Mouse (Mus musculus) MEL (cell line): Measurements from ENCODE around the gene Elk3. TPM values are rescaled to one million over a fixed set of nuclear protein-coding genes. Genes with fewer than 3 reads are reported as not detected.

ENCODE experiments used
- DNase-seq: peaks from one replicate; pipeline ENCODE4 v3.0.0; 2011; ENCODE audit warnings: low read depth, low spot score
- H3K27ac ChIP-seq: 2 replicates; pipeline ENCODE4 v1.5.1; 2012; ENCODE audit warnings: low read depth, mild to moderate bottlenecking, control low read depth, low read length, moderate library complexity; ENCODE audit not compliant: control insufficient read depth
- H3K27me3 ChIP-seq, 2 experiments: fragments of 150-350 bp in 1 of 2; sonication (generic) in 1 of 2; 2 replicates each; pipeline ENCODE4 v1.6.1; 2012; ENCODE audit warnings: low read length in 2 of 2, mild to moderate bottlenecking in 2 of 2, improper control_type of control experiment in 1 of 2, moderate library complexity in 1 of 2; ENCODE audit not compliant: insufficient read depth in 2 of 2, control insufficient read depth in 1 of 2
- H3K36me3 ChIP-seq, 2 experiments: 2 replicates each; pipeline ENCODE4 v1.6.1; 2012 to 2014; ENCODE audit warnings: low read length in 2 of 2, improper control_type of control experiment in 1 of 2, inconsistent platforms in 1 of 2, mild to moderate bottlenecking in 1 of 2; ENCODE audit not compliant: insufficient read depth in 2 of 2, control insufficient read depth in 1 of 2
- H3K4me1 ChIP-seq, 2 experiments: fragments of 150-350 bp in 1 of 2; sonication (generic) in 1 of 2; 2 replicates each; pipeline ENCODE4 v1.6.1; 2012; ENCODE audit warnings: low read length in 2 of 2, improper control_type of control experiment in 1 of 2, mild to moderate bottlenecking in 1 of 2; ENCODE audit not compliant: insufficient read depth in 2 of 2, control insufficient read depth in 1 of 2
- H3K4me3 ChIP-seq, 2 experiments: fragments of 150-350 bp in 1 of 2; sonication (generic) in 1 of 2; 2 replicates each; pipeline ENCODE4 v1.5.1; 2012; ENCODE audit warnings: low read depth in 2 of 2, low read length in 2 of 2, mild to moderate bottlenecking in 2 of 2, moderate library complexity in 2 of 2, control low read depth in 1 of 2, improper control_type of control experiment in 1 of 2; ENCODE audit not compliant: control insufficient read depth in 1 of 2, insufficient read depth in 1 of 2
- H3K79me2 ChIP-seq: 2 replicates; pipeline ENCODE4 v1.6.1; 2012; ENCODE audit warnings: mild to moderate bottlenecking, low read length, moderate library complexity; ENCODE audit not compliant: control insufficient read depth, poor library complexity, insufficient read depth
- H3K9ac ChIP-seq: 2 replicates; pipeline ENCODE4 v1.6.1; 2012; ENCODE audit warnings: low read depth, mild to moderate bottlenecking, control low read depth, low read length, moderate library complexity; ENCODE audit not compliant: control insufficient read depth, poor library complexity, severe bottlenecking
- H3K9me3 ChIP-seq: fragments of 150-350 bp; sonication (generic); replicated peaks from 2 replicates; pipeline ENCODE4 v1.6.1; 2012; ENCODE audit warnings: mild to moderate bottlenecking, low read length, improper control_type of control experiment, moderate library complexity; ENCODE audit not compliant: insufficient read depth
- BHLHE40 ChIP-seq: IDR thresholded peaks from 2 replicates; pipeline ENCODE4 v1.6.1; 2012; ENCODE audit warnings: low read depth, mild to moderate bottlenecking, inconsistent platforms, low read length, improper control_type of control experiment, borderline replicate concordance
- CHD1 ChIP-seq: IDR thresholded peaks from 2 replicates; pipeline ENCODE4 v1.6.1; 2012; ENCODE audit warnings: low read depth, mild to moderate bottlenecking, inconsistent platforms, low read length, improper control_type of control experiment
- CHD2 ChIP-seq: IDR thresholded peaks from 2 replicates; pipeline ENCODE4 v1.6.1; 2011; ENCODE audit warnings: low read length, improper control_type of control experiment
- CTCF ChIP-seq, 3 experiments: IDR thresholded peaks in 2 of 3; conservative IDR thresholded peaks in 1 of 3; 2 replicates each; pipeline ENCODE4 v1.5.1; 2011 to 2012; ENCODE audit warnings: low read length in 3 of 3, low read depth in 2 of 3, mild to moderate bottlenecking in 2 of 3, improper control_type of control experiment in 1 of 3, inconsistent platforms in 1 of 3, mixed read lengths in 1 of 3, moderate library complexity in 1 of 3; ENCODE audit not compliant: control insufficient read depth in 1 of 3, insufficient read depth in 1 of 3, poor library complexity in 1 of 3, severe bottlenecking in 1 of 3
- ELF1 ChIP-seq: IDR thresholded peaks from 2 replicates; pipeline ENCODE4 v1.6.1; 2014; ENCODE audit warnings: low read depth, mild to moderate bottlenecking, inconsistent platforms, low read length, improper control_type of control experiment, moderate library complexity
- EP300 ChIP-seq, 2 experiments: IDR thresholded peaks; 2 replicates each; pipeline ENCODE4 v1.6.1; 2011; ENCODE audit warnings: improper control_type of control experiment in 2 of 2, low read length in 2 of 2, low read depth in 1 of 2, mild to moderate bottlenecking in 1 of 2
- ETS1 ChIP-seq: IDR thresholded peaks from 2 replicates; pipeline ENCODE4 v1.6.1; 2012; ENCODE audit warnings: low read depth, mild to moderate bottlenecking, inconsistent platforms, low read length, improper control_type of control experiment, moderate library complexity
- HCFC1 ChIP-seq: IDR thresholded peaks from 2 replicates; pipeline ENCODE4 v1.6.1; 2012; ENCODE audit warnings: low read depth, mild to moderate bottlenecking, inconsistent platforms, low read length, improper control_type of control experiment, moderate library complexity
- KAT2A ChIP-seq: conservative IDR thresholded peaks from 2 replicates; pipeline ENCODE4 v1.6.1; 2012; ENCODE audit warnings: low read depth, low read length, improper control_type of control experiment, inconsistent platforms
- MAZ ChIP-seq: IDR thresholded peaks from 2 replicates; pipeline ENCODE4 v1.6.1; 2012; ENCODE audit warnings: low read depth, mild to moderate bottlenecking, inconsistent platforms, low read length, improper control_type of control experiment
- MEF2A ChIP-seq: IDR thresholded peaks from 2 replicates; pipeline ENCODE4 v1.6.1; 2014; ENCODE audit warnings: low read depth, mild to moderate bottlenecking, inconsistent platforms, low read length, improper control_type of control experiment; ENCODE audit not compliant: poor library complexity, insufficient replicate concordance, severe bottlenecking; ENCODE audit errors: extremely low read depth
- MYB ChIP-seq: IDR thresholded peaks from 2 replicates; pipeline ENCODE4 v1.6.1; 2011; ENCODE audit warnings: mild to moderate bottlenecking, low read depth, low read length, improper control_type of control experiment
- NELFE ChIP-seq: IDR thresholded peaks from 2 replicates; pipeline ENCODE4 v1.6.1; 2011; ENCODE audit warnings: low read depth, low read length, improper control_type of control experiment
- NRF1 ChIP-seq: IDR thresholded peaks from 2 replicates; pipeline ENCODE4 v1.6.1; 2014; ENCODE audit warnings: low read depth, mild to moderate bottlenecking, inconsistent platforms, low read length, improper control_type of control experiment, moderate library complexity; ENCODE audit not compliant: poor library complexity, insufficient read depth, severe bottlenecking
- POLR2A ChIP-seq, 2 experiments: IDR thresholded peaks; 2 replicates each; pipeline ENCODE4 v1.6.1; 2011 to 2012; ENCODE audit warnings: low read length in 2 of 2, mild to moderate bottlenecking in 2 of 2, control low read depth in 1 of 2, improper control_type of control experiment in 1 of 2, low read depth in 1 of 2, moderate library complexity in 1 of 2; ENCODE audit not compliant: control insufficient read depth in 1 of 2, insufficient read depth in 1 of 2, poor library complexity in 1 of 2
- POLR2AphosphoS2 ChIP-seq: IDR thresholded peaks from 2 replicates; pipeline ENCODE4 v1.6.1; 2011; ENCODE audit warnings: low read length, improper control_type of control experiment
- POLR2AphosphoS5 ChIP-seq: IDR thresholded peaks from 2 replicates; pipeline ENCODE4 v1.6.1; 2012; ENCODE audit warnings: low read depth, borderline replicate concordance, mild to moderate bottlenecking, inconsistent platforms, low read length, moderate library complexity, mixed read lengths
- RAD21 ChIP-seq: IDR thresholded peaks from 2 replicates; pipeline ENCODE4 v1.6.1; 2011; ENCODE audit warnings: mild to moderate bottlenecking, low read depth, low read length, improper control_type of control experiment
- RCOR1 ChIP-seq: IDR thresholded peaks from 2 replicates; pipeline ENCODE4 v1.6.1; 2012; ENCODE audit warnings: low read depth, mild to moderate bottlenecking, inconsistent platforms, low read length, improper control_type of control experiment
- TAL1 ChIP-seq: IDR thresholded peaks from 2 replicates; pipeline ENCODE4 v1.6.1; 2012; ENCODE audit warnings: mild to moderate bottlenecking, inconsistent platforms, low read length, moderate library complexity, mixed read lengths
- UBTF ChIP-seq: IDR thresholded peaks from 2 replicates; pipeline ENCODE4 v1.6.1; 2012; ENCODE audit warnings: low read depth, mild to moderate bottlenecking, inconsistent platforms, low read length, improper control_type of control experiment, moderate library complexity, borderline replicate concordance; ENCODE audit not compliant: insufficient read depth
- USF2 ChIP-seq, 2 experiments: IDR thresholded peaks; 2 replicates each; pipeline ENCODE4 v1.6.1; 2011 to 2012; ENCODE audit warnings: improper control_type of control experiment in 2 of 2, low read length in 2 of 2, borderline replicate concordance in 1 of 2, inconsistent platforms in 1 of 2, low read depth in 1 of 2, mild to moderate bottlenecking in 1 of 2; ENCODE audit not compliant: insufficient read depth in 1 of 2
- ZKSCAN1 ChIP-seq: IDR thresholded peaks from 2 replicates; pipeline ENCODE4 v1.6.1; 2012; ENCODE audit warnings: low read depth, mild to moderate bottlenecking, inconsistent platforms, low read length, improper control_type of control experiment, moderate library complexity
- ZMIZ1 ChIP-seq: IDR thresholded peaks from 2 replicates; pipeline ENCODE4 v1.6.1; 2012; ENCODE audit warnings: low read depth, mild to moderate bottlenecking, inconsistent platforms, low read length, improper control_type of control experiment, moderate library complexity
- polyA plus RNA-seq, 2 experiments: library from polyadenylated mRNA; stranded (reverse) in 1 of 2; unstranded in 1 of 2; fragments of >175 nt in 1 of 2; fragments of >200 nt in 1 of 2; gene quantifications; 2 replicates each; pipeline versions ENCODE4 v1.2.1 to v1.2.4; 2012; ENCODE audit warnings: low replicate concordance in 2 of 2, low read depth in 1 of 2; ENCODE audit not compliant: insufficient read length in 2 of 2, insufficient read depth in 1 of 2, missing spikeins in 1 of 2
- total RNA-seq: library from RNA; depleted of rRNA; stranded (reverse); fragments of 300-350 nt; gene quantifications from 2 replicates; pipeline ENCODE4 v1.2.3, GENCODE M21; 2012

The Elk3 gene
- total and polyA plus RNA-seq, 3 experiments: 1.0 to 6.3 TPM; not detected in 1

- Histone ChIP-seq H3K27me3 (peaks cover 0 to 3% of the 10 kb centered on the region in 2 experiments; a peak in 1 of 4 replicates), H3K9me3 (no peaks in the 10 kb centered on the region), H3K36me3 (no peaks in the 10 kb centered on the region), H3K79me2 (no peaks in the 10 kb centered on the region), H3K27ac (no peak overlapping the region), H3K4me1 (no peaks in the 10 kb centered on the region), H3K4me3 (no peak overlapping the region), H3K9ac (no peak overlapping the region)
- no peak for DNase-seq
- no peak for TF ChIP-seq POLR2AphosphoS2
- no peak for TF ChIP-seq POLR2A (IDR thresholded peaks at IDR 0.05; ENCODE audit: control insufficient read depth in 1 of 2, insufficient read depth in 1 of 2, low read depth in 1 of 2, low read length in 2 of 2, poor library complexity in 1 of 2)
- no peak for TF ChIP-seq KAT2A
- no peak for TF ChIP-seq NRF1
- TF ChIP-seq CTCF (IDR thresholded peaks at IDR 0.05 in 2 of 3, conservative IDR thresholded peaks at IDR 0.05 in 1 of 3; ENCODE audit: control insufficient read depth in 1 of 3, insufficient read depth in 1 of 3, low read depth in 2 of 3, low read length in 3 of 3, poor library complexity in 1 of 3, severe bottlenecking in 1 of 3): no peak
- TF ChIP-seq MEF2A: no peak
- TF ChIP-seq ETS1: no peak
- no peak for TF ChIP-seq EP300 (IDR thresholded peaks at IDR 0.05; ENCODE audit: low read depth in 1 of 2, low read length in 2 of 2)
- TF ChIP-seq USF2 (IDR thresholded peaks at IDR 0.05; ENCODE audit: borderline replicate concordance in 1 of 2, insufficient read depth in 1 of 2, low read depth in 1 of 2, low read length in 2 of 2): no peak
- no peak for TF ChIP-seq POLR2AphosphoS5
- no peak for TF ChIP-seq RAD21
- no peak for TF ChIP-seq TAL1
- TF ChIP-seq NELFE: no peak
- TF ChIP-seq UBTF: no peak
- TF ChIP-seq ZMIZ1: no peak
Measured at GRCm38 (mm10) chr10:93359339-93359863, 48.5 kb upstream of the Elk3 start.

- no peaks in the 10 kb centered on the region for H3K9me3 ChIP-seq
- TF ChIP-seq CHD2: no peak
- no peak for TF ChIP-seq MEF2A
- TF ChIP-seq MYB: no peak
- no peak for TF ChIP-seq BHLHE40
- no peak for TF ChIP-seq RCOR1
- no peak for TF ChIP-seq NELFE
- no peak for TF ChIP-seq ZKSCAN1
- TF ChIP-seq ELF1: no peak
- no peak for TF ChIP-seq CHD1
- no peak for TF ChIP-seq HCFC1
- TF ChIP-seq MAZ: no peak
- no peaks in the 10 kb centered on the region for H3K36me3 ChIP-seq
- H3K27ac ChIP-seq: no peak overlapping the region
- no peak overlapping the region for H3K4me3 ChIP-seq
- no peaks in the 10 kb centered on the region for H3K4me1 ChIP-seq
- no peaks in the 10 kb centered on the region for H3K79me2 ChIP-seq
- peaks cover 0 to 3% of the 10 kb centered on the region in 2 experiments; a peak in 1 of 4 replicates for H3K27me3 ChIP-seq
- DNase-seq: no peak
- no peak overlapping the region for H3K9ac ChIP-seq
Measured at GRCm38 (mm10) chr10:93358878-93359277, 47.9 kb upstream of the Elk3 start.
